ENCODE assay signal across 11 mouse cellular contexts in genomic region chr8:70866566-70866965, GRCm38 (mm10). TPM values are rescaled to one million over a fixed set of nuclear protein-coding genes. Genes with fewer than 3 reads are reported as not detected.
DNase-seq lines count a peak whose midpoint lies in the region; ATAC-seq and TF ChIP-seq lines count a peak whose summit lies in the region.
"Had no signal": no experiment of that assay in that cellular context is flagged by ENCODE, and none has a peak within 500 bp of the region (broad histone marks: within the 10 kb centered on the region; RNA-seq: fewer than 3 reads in every experiment).

No protein-coding gene starts in this region.

- peak overlapping the region; percentile 69 for H3K4me3 ChIP-seq in hindbrain, embryonic 10.5 days
- H3K4me3 ChIP-seq in hindbrain, postnatal 0 days (ENCODE audit: low read length), result no peak overlapping the region
- peak overlapping the region; percentile 66 for H3K4me3 ChIP-seq in embryonic facial prominence, embryonic 10.5 days
- no peak overlapping the region for H3K4me3 ChIP-seq in forebrain, embryonic 13.5 days
- no peak overlapping the region; the same call in 1 of the 2 replicates for H3K4me3 ChIP-seq in liver, embryonic 15.5 days (replicated peaks)
- no peak overlapping the region for H3K4me3 ChIP-seq in gastrocnemius, adult 2 months

- H3K27me3 ChIP-seq in hindbrain, embryonic 10.5 days (ENCODE audit: insufficient read depth, poor library complexity, severe bottlenecking), result peaks cover 31% of the 10 kb centered on the region
- H3K27me3 ChIP-seq in hindbrain, postnatal 0 days (ENCODE audit: insufficient read depth, low read length), result no peaks in the 10 kb centered on the region
- peaks cover 30% of the 10 kb centered on the region for H3K27me3 ChIP-seq in embryonic facial prominence, embryonic 10.5 days (replicated peaks; ENCODE audit: low read depth, poor library complexity, severe bottlenecking)
- H3K27me3 ChIP-seq in forebrain, embryonic 13.5 days, result peaks cover 15% of the 10 kb centered on the region
- peaks cover 39% of the 10 kb centered on the region for H3K27me3 ChIP-seq in liver, embryonic 15.5 days

- no peak for ATAC-seq in hindbrain, postnatal 0 days
- ATAC-seq in forebrain, embryonic 13.5 days, result no peak
- ATAC-seq in liver, embryonic 15.5 days (ENCODE audit: insufficient read depth), result no peak

- peaks cover 20% of the 10 kb centered on the region for H3K36me3 ChIP-seq in hindbrain, embryonic 10.5 days
- H3K36me3 ChIP-seq in hindbrain, postnatal 0 days (ENCODE audit: insufficient read depth, low read length), result no peaks in the 10 kb centered on the region
- H3K36me3 ChIP-seq in embryonic facial prominence, embryonic 10.5 days (replicated peaks), result peaks cover 16% of the 10 kb centered on the region
- peaks cover 12% of the 10 kb centered on the region for H3K36me3 ChIP-seq in forebrain, embryonic 13.5 days (ENCODE audit: poor library complexity, severe bottlenecking)
- peaks cover 5% of the 10 kb centered on the region for H3K36me3 ChIP-seq in liver, embryonic 15.5 days (replicated peaks)

- no peak for DNase-seq in hindbrain, embryonic 10.5 days (ENCODE audit: low spot score)
- DNase-seq in hindbrain, postnatal 0 days (ENCODE audit: low spot score), result no peak
- DNase-seq in embryonic facial prominence, embryonic 10.5 days (ENCODE audit: low spot score), result no peak
- no peak for DNase-seq in gastrocnemius, postnatal 4 days (ENCODE audit: low spot score in 2 of 2)
- DNase-seq in embryo, embryonic 11 days, result no peak
- no peak for DNase-seq in gastrocnemius, adult 2 months
- DNase-seq: gastrocnemius, postnatal 10 days; thymus, postnatal 4 days had no signal

- no peaks in the 10 kb centered on the region for H3K9me3 ChIP-seq in hindbrain, embryonic 10.5 days
- H3K9me3 ChIP-seq in hindbrain, postnatal 0 days (ENCODE audit: low read length), result no peaks in the 10 kb centered on the region
- no peaks in the 10 kb centered on the region for H3K9me3 ChIP-seq in embryonic facial prominence, embryonic 10.5 days
- H3K9me3 ChIP-seq in forebrain, embryonic 13.5 days (replicated peaks), result no peaks in the 10 kb centered on the region
- no peaks in the 10 kb centered on the region for H3K9me3 ChIP-seq in liver, embryonic 15.5 days (replicated peaks)

- peak overlapping the region; percentile 95 for H3K27ac ChIP-seq in hindbrain, embryonic 10.5 days
- H3K27ac ChIP-seq in hindbrain, postnatal 0 days, result no peak overlapping the region; the same call in 1 of the 2 replicates
- H3K27ac ChIP-seq in embryonic facial prominence, embryonic 10.5 days (replicated peaks), result peak overlapping the region; percentile 96; the same call in 1 of the 2 replicates
- peak overlapping the region; percentile 91 for H3K27ac ChIP-seq in forebrain, embryonic 13.5 days
- H3K27ac ChIP-seq in liver, embryonic 15.5 days (replicated peaks), result peak overlapping the region; percentile 83
- H3K27ac ChIP-seq in gastrocnemius, adult 2 months, result no peak overlapping the region

- no peak overlapping the region for H3K4me2 ChIP-seq in hindbrain, postnatal 0 days (ENCODE audit: low read depth, low read length)
- peak overlapping the region; percentile 96 for H3K4me2 ChIP-seq in forebrain, embryonic 13.5 days
- peak overlapping the region; percentile 82 for H3K4me2 ChIP-seq in liver, embryonic 15.5 days

- WGBS in hindbrain, embryonic 10.5 days, result 88% methylated on average over 7 of the region's 7 CpGs
- WGBS in hindbrain, postnatal 0 days, result 81% methylated on average over 7 of the region's 7 CpGs
- 83% methylated on average over 7 of the region's 7 CpGs for WGBS in embryonic facial prominence, embryonic 10.5 days
- WGBS in forebrain, embryonic 13.5 days, result 87% methylated on average over 7 of the region's 7 CpGs
- 82% methylated on average over 7 of the region's 7 CpGs for WGBS in liver, embryonic 15.5 days (ENCODE audit: insufficient replicate concordance)

- H3K4me1 ChIP-seq in hindbrain, embryonic 10.5 days (replicated peaks), result peaks cover 78% of the 10 kb centered on the region
- peaks cover 21% of the 10 kb centered on the region for H3K4me1 ChIP-seq in hindbrain, postnatal 0 days (ENCODE audit: insufficient read depth, low read length)
- peaks cover 78% of the 10 kb centered on the region for H3K4me1 ChIP-seq in embryonic facial prominence, embryonic 10.5 days
- peaks cover 69% of the 10 kb centered on the region for H3K4me1 ChIP-seq in forebrain, embryonic 13.5 days
- peaks cover 82% of the 10 kb centered on the region for H3K4me1 ChIP-seq in liver, embryonic 15.5 days (replicated peaks)

- TF ChIP-seq CTCF in hindbrain, postnatal 0 days (IDR thresholded peaks at IDR 0.05; ENCODE audit: low read depth), result no peak
- no peak for TF ChIP-seq CTCF in gastrocnemius, adult 2 months (IDR thresholded peaks at IDR 0.05)

- no peak overlapping the region for H3K9ac ChIP-seq in hindbrain, postnatal 0 days (replicated peaks; ENCODE audit: low read length)
- H3K9ac ChIP-seq in forebrain, embryonic 13.5 days, result peak overlapping the region; percentile 58; the same call in 1 of the 2 replicates
- no peak overlapping the region for H3K9ac ChIP-seq in liver, embryonic 15.5 days

- intact Hi-C loops in gastrocnemius, adult 2 months (cut with DNase I), result no loop called here

RNA-seq across cellular contexts. Expression of gene Kcnn1, which starts 3.5 kb away (rescaled TPM):
- 6.2 and 19.3 TPM in 2 replicates for polyA plus RNA-seq in hindbrain, embryonic 10.5 days (2016; fragmentation: Nextera tagmentation; extraction: Ambion mirVana)
- 29.8 and 33.6 TPM in 2 replicates for total RNA-seq in hindbrain, postnatal 0 days (2014; rRNA removed)
- 7.8 and 10.8 TPM in 2 replicates for polyA plus RNA-seq in hindbrain, postnatal 0 days (2015; fragmentation: Nextera tagmentation; extraction: Ambion mirVana)
- 4.7 and 5.1 TPM in 2 replicates for polyA plus RNA-seq in embryonic facial prominence, embryonic 10.5 days (2016; fragmentation: Nextera tagmentation; extraction: Ambion mirVana)
- 11.2 and 13.5 TPM in 2 replicates for polyA plus RNA-seq in forebrain, embryonic 13.5 days (2015; fragmentation: Nextera tagmentation; extraction: Ambion mirVana)
- 0.25 and 0.38 TPM in 2 replicates for polyA plus RNA-seq in liver, embryonic 15.5 days (2015; fragmentation: Nextera tagmentation; extraction: Ambion mirVana)
- total RNA-seq in gastrocnemius, postnatal 4 days (2021), result 1 to 10 TPM; 1.7 to 1.8 TPM
- total RNA-seq in gastrocnemius, adult 2 months (2021), result 10 to 100 TPM; 18.1 to 21.5 TPM
- polyA plus RNA-seq: activated CD4-positive, CD25-positive, alpha-beta regulatory T cell, adult 4 months had no signal

RNA-seq across cellular contexts. Expression of gene Ccdc124, which starts 7.2 kb away (rescaled TPM):
- polyA plus RNA-seq in hindbrain, embryonic 10.5 days (2016; fragmentation: Nextera tagmentation; extraction: Ambion mirVana), result 172 and 182 TPM in 2 replicates
- total RNA-seq in hindbrain, postnatal 0 days (2014; rRNA removed), result 36.0 and 45.1 TPM in 2 replicates
- polyA plus RNA-seq in hindbrain, postnatal 0 days (2015; fragmentation: Nextera tagmentation; extraction: Ambion mirVana), result 145 and 154 TPM in 2 replicates
- polyA plus RNA-seq in embryonic facial prominence, embryonic 10.5 days (2016; fragmentation: Nextera tagmentation; extraction: Ambion mirVana), result 173 and 179 TPM in 2 replicates
- polyA plus RNA-seq in forebrain, embryonic 13.5 days (2015; fragmentation: Nextera tagmentation; extraction: Ambion mirVana), result 169 and 179 TPM in 2 replicates
- polyA plus RNA-seq in liver, embryonic 15.5 days (2015; fragmentation: Nextera tagmentation; extraction: Ambion mirVana), result 48.1 and 51.2 TPM in 2 replicates
- total RNA-seq in gastrocnemius, postnatal 4 days (2021), result 10 to 100 TPM; 37.5 to 40.1 TPM
- 10 to 100 TPM; 65.6 to 73.1 TPM for total RNA-seq in gastrocnemius, adult 2 months (2021)

RNA-seq across cellular contexts. Expression of gene Slc5a5, which starts 26.0 kb away (rescaled TPM):
- 0.39 and 0.59 TPM in 2 replicates for polyA plus RNA-seq in hindbrain, embryonic 10.5 days (2016; fragmentation: Nextera tagmentation; extraction: Ambion mirVana)
- total RNA-seq in hindbrain, postnatal 0 days (2014; rRNA removed), result 2.5 and 2.8 TPM in 2 replicates
- 4.2 and 4.3 TPM in 2 replicates for polyA plus RNA-seq in hindbrain, postnatal 0 days (2015; fragmentation: Nextera tagmentation; extraction: Ambion mirVana)
- 0.30 and 0.40 TPM in 2 replicates for polyA plus RNA-seq in embryonic facial prominence, embryonic 10.5 days (2016; fragmentation: Nextera tagmentation; extraction: Ambion mirVana)
- 0.50 and 0.67 TPM in 2 replicates for polyA plus RNA-seq in forebrain, embryonic 13.5 days (2015; fragmentation: Nextera tagmentation; extraction: Ambion mirVana)
- polyA plus RNA-seq in liver, embryonic 15.5 days (2015; fragmentation: Nextera tagmentation; extraction: Ambion mirVana), result 0.05 TPM in 1 of 2 replicates, not detected in the other
- not detected for total RNA-seq in gastrocnemius, postnatal 4 days (2021)
- total RNA-seq in gastrocnemius, adult 2 months (2021), result not detected
- polyA plus RNA-seq: activated CD4-positive, CD25-positive, alpha-beta regulatory T cell, adult 4 months had no signal

RNA-seq across cellular contexts. Expression of gene Arrdc2, which starts 27.0 kb away (rescaled TPM):
- 7.3 and 8.7 TPM in 2 replicates for polyA plus RNA-seq in hindbrain, embryonic 10.5 days (2016; fragmentation: Nextera tagmentation; extraction: Ambion mirVana)
- 12.1 and 17.1 TPM in 2 replicates for total RNA-seq in hindbrain, postnatal 0 days (2014; rRNA removed)
- 4.6 and 4.9 TPM in 2 replicates for polyA plus RNA-seq in hindbrain, postnatal 0 days (2015; fragmentation: Nextera tagmentation; extraction: Ambion mirVana)
- 5.1 and 5.8 TPM in 2 replicates for polyA plus RNA-seq in embryonic facial prominence, embryonic 10.5 days (2016; fragmentation: Nextera tagmentation; extraction: Ambion mirVana)
- polyA plus RNA-seq in forebrain, embryonic 13.5 days (2015; fragmentation: Nextera tagmentation; extraction: Ambion mirVana), result 5.6 and 5.7 TPM in 2 replicates
- 12.6 and 15.2 TPM in 2 replicates for polyA plus RNA-seq in liver, embryonic 15.5 days (2015; fragmentation: Nextera tagmentation; extraction: Ambion mirVana)
- total RNA-seq in gastrocnemius, postnatal 4 days (2021), result 1 to 10 TPM; 3.9 to 7.0 TPM
- 100 to 1,000 TPM in 1 of 2 experiments, 10 to 100 TPM in 1; 66.5 to 182 TPM for total RNA-seq in gastrocnemius, adult 2 months (2021)

RNA-seq across cellular contexts. Expression of gene Rpl18a, which starts 30.6 kb away (rescaled TPM):
- polyA plus RNA-seq in hindbrain, embryonic 10.5 days (2016; fragmentation: Nextera tagmentation; extraction: Ambion mirVana), result 3,443 and 3,791 TPM in 2 replicates
- total RNA-seq in hindbrain, postnatal 0 days (2014; rRNA removed), result 1,411 and 1,940 TPM in 2 replicates
- 2,686 and 2,710 TPM in 2 replicates for polyA plus RNA-seq in hindbrain, postnatal 0 days (2015; fragmentation: Nextera tagmentation; extraction: Ambion mirVana)
- polyA plus RNA-seq in embryonic facial prominence, embryonic 10.5 days (2016; fragmentation: Nextera tagmentation; extraction: Ambion mirVana), result 3,888 and 3,901 TPM in 2 replicates
- 3,255 and 3,517 TPM in 2 replicates for polyA plus RNA-seq in forebrain, embryonic 13.5 days (2015; fragmentation: Nextera tagmentation; extraction: Ambion mirVana)
- polyA plus RNA-seq in liver, embryonic 15.5 days (2015; fragmentation: Nextera tagmentation; extraction: Ambion mirVana), result 2,061 and 2,126 TPM in 2 replicates
- total RNA-seq in gastrocnemius, postnatal 4 days (2021), result 1,000 to 10,000 TPM; 1,846 to 1,982 TPM
- 1,000 to 10,000 TPM in 1 of 2 experiments, 100 to 1,000 TPM in 1; 932 to 1,039 TPM for total RNA-seq in gastrocnemius, adult 2 months (2021)

Comparison
In these comparisons a context has a peak if more than half of its experiments do, and no peak if none do; other contexts are left out.
1. H3K27ac ChIP-seq: peak in hindbrain, embryonic 10.5 days (single experiment), embryonic facial prominence, embryonic 10.5 days (single experiment), forebrain, embryonic 13.5 days (single experiment) and liver, embryonic 15.5 days (single experiment); none in hindbrain, postnatal 0 days (single experiment) and gastrocnemius, adult 2 months (single experiment).
2. H3K4me3 ChIP-seq: peak in hindbrain, embryonic 10.5 days (single experiment) and embryonic facial prominence, embryonic 10.5 days (single experiment); none in hindbrain, postnatal 0 days (single experiment), forebrain, embryonic 13.5 days (single experiment), liver, embryonic 15.5 days (single experiment) and gastrocnemius, adult 2 months (single experiment).